Mouse (Mus musculus): ENCODE results near the gene Zfp819. TPM values are rescaled to one million over a fixed set of nuclear protein-coding genes. Genes with fewer than 3 reads are reported as not detected.

Gene Zfp819
- polyA plus RNA-seq (2012; ENCODE audit: insufficient read depth, insufficient read length, low replicate concordance, missing spikeins), result not detected in 2 replicates

DNA sequence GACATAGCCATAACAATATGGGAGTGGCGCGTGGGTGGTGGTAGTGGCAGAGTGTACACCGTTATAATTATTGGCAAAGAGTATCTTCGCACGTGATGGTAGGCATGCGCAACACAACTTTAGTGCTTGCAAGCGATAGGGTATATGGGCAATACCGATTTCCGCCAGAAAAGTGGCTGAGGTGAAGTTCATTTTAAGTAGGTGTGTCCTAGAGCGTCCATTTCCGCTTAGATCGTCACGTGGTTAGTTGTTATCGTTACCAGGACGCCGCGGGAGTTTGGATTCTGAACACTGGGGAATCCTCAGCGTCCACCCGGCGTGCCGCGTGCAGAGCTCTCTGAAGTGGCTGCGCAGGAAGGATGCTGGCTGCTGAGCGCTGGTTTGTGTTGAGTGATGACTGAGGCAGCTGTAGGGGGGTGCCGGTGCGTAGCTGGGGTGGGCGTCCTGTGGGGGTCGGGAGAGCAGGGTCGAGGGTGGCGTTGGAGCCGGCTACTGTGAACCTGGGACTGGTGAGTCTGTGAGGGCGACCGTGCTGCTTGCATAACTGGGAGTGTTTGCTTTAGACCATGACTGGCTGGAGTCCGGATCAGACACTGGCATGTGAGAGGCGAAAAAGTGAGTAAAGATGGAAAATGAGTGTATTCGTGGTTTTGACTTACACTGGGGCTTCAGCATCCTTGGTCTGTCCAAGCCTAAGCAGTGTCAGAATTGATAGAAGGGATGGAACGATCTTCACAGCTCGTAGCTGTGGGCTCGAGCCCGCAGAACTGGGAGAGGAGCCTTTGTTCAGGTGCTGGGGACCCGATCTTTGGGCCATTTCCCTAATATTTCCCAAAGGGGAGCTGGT is at the start of gene Zfp819:
Zfp819 (plus strand) TSS at position 274 of the 847 bp plus-strand sequence.
- peak within 1 kb of the TSS; percentile 28 for H3K4me3 ChIP-seq (ENCODE audit: insufficient read depth, low read depth, low read length)
- TF ChIP-seq POLR2A (IDR thresholded peaks at IDR 0.05; ENCODE audit: insufficient read depth, low read depth, low read length), result no peak
- TF ChIP-seq CTCF (IDR thresholded peaks at IDR 0.05; ENCODE audit: insufficient read depth, low read depth, low read length), result no peak
- peaks cover 3% of the 10 kb centered on the region; the same call in 1 of the 2 replicates for H3K4me1 ChIP-seq (ENCODE audit: control insufficient read depth, insufficient read depth, low read length)
- 13% methylated on average over 41 of the region's 41 CpGs for WGBS
- no peak within 1 kb of the TSS for H3K27ac ChIP-seq (ENCODE audit: insufficient read depth, low read depth, low read length)

DNA sequence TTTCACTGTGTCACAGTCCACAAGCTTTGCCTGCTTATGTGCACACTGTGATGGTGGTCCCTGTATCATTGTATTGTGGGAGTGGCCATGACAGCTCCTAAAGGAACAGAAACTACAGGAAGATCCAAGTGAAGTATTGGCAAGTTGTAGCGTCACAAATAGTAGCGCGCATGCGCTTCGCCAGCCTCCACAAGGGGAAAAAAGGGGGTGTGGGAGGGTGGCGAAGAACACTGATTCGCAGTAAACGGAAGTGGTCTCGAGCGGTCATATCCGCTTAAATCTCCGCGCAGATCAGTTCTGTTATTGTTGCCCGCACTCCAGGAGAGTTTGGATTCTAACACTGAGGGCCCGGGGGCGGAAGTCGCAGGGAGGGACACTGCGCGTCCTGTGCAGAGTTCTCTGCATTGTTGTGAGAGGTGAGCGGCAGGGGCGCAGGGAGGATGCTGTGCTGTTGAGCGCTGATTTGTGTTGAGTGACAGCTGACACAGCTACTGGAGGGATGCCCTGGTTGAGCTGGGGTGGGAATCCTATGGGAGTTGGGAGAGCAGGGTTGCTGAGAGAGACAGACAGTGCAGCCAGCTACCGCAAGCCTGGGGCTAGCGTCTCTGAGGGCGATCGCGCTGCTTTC is 44.8 kb upstream of the Zfp819 start, which contains the start of gene Zfp658:
Zfp658 (plus strand) TSS at position 251 of the 628 bp plus-strand sequence.
- H3K27ac ChIP-seq (ENCODE audit: insufficient read depth, low read depth, low read length), result peak within 1 kb of the TSS; percentile 4; the same call in 1 of the 2 replicates
- WGBS, result under 1% methylated on average over 27 of the region's 27 CpGs
- TF ChIP-seq CTCF (IDR thresholded peaks at IDR 0.05; ENCODE audit: insufficient read depth, low read depth, low read length) (no peak), POLR2A (IDR thresholded peaks at IDR 0.05; ENCODE audit: insufficient read depth, low read depth, low read length) (no peak)
- peak within 1 kb of the TSS; percentile 68 for H3K4me3 ChIP-seq (ENCODE audit: insufficient read depth, low read depth, low read length)
- peaks cover 10% of the 10 kb centered on the region for H3K4me1 ChIP-seq (ENCODE audit: control insufficient read depth, insufficient read depth, low read length)

DNA sequence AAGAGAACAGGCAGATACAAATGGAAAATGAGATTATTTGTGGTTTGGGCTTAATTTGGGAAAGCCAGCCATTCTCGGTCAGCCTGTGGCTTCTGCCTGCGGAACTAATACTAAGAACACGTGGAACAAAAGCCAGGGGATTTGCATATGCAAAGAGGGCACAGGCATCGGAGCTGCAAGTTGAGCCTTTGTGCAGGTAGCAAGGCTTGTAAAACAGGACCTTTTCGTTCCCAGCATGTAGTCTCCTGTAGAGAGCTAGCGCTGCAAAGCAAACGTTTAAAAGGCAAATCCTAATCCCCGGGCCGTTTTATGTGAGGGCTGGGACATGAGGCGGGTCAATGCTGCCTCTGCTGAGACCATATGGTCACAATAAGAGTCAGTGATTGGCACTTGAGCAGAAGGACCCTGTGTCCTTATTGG is 44.3 kb upstream of the Zfp819 start:
- no peak for TF ChIP-seq POLR2A (IDR thresholded peaks at IDR 0.05; ENCODE audit: insufficient read depth, low read depth, low read length)
- TF ChIP-seq CTCF (IDR thresholded peaks at IDR 0.05; ENCODE audit: insufficient read depth, low read depth, low read length), result no peak
- peaks cover 10% of the 10 kb centered on the region for H3K4me1 ChIP-seq (ENCODE audit: control insufficient read depth, insufficient read depth, low read length)
- H3K4me3 ChIP-seq (ENCODE audit: insufficient read depth, low read depth, low read length), result peak overlapping the region; percentile 68
- WGBS, result under 1% methylated on average over 10 of the region's 10 CpGs
- peak overlapping the region; percentile 4; the same call in 1 of the 2 replicates for H3K27ac ChIP-seq (ENCODE audit: insufficient read depth, low read depth, low read length)

DNA sequence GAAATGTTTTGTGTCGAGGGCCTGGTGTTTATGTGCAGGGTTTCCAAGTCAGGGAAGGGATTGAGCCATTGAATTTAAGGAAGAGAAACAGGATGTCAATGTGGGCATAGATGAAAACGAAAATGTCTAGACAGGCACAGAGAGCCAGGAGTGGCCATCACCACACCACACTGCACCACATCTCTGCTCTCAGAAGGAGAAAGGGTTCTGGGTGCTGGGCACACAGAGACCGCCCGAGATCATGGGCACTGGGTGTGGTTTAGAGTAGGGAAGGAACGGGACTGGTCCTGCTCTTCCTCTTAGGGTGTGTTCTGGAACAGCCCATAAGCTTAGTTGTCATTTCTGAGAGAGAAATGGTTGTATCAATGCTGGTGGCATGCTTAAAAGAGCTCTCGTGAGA is 43.7 kb upstream of the Zfp819 start:
- Histone ChIP-seq H3K4me1 (ENCODE audit: control insufficient read depth, insufficient read depth, low read length) (peaks cover 10% of the 10 kb centered on the region), H3K4me3 (ENCODE audit: insufficient read depth, low read depth, low read length) (no peak overlapping the region), H3K27ac (ENCODE audit: insufficient read depth, low read depth, low read length) (no peak overlapping the region)
- TF ChIP-seq POLR2A (IDR thresholded peaks at IDR 0.05; ENCODE audit: insufficient read depth, low read depth, low read length) (no peak), CTCF (IDR thresholded peaks at IDR 0.05; ENCODE audit: insufficient read depth, low read depth, low read length) (no peak)
- 43% methylated on average over 6 of the region's 6 CpGs for WGBS

DNA sequence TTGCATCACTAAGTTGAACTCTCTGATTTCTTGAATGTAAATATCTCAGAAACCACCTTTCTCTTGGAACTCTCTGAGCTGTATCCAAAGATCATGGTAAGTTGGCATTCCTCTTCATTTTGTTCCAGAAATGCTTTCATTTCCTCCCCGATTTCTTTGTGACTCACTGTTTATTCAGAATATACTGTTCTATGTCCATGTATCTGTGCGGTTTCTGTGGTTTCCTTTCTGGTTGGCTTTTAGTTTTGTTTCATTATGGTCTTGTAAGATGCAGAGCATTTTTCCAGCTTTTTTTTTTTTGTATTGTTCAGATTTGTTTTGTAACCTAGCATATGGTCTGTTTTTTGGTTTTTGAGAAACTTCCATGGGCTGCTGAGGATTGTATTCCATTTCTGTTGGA is 35.8 kb upstream of the Zfp819 start:
- 94% methylated on average over 2 of the region's 2 CpGs for WGBS
- Histone ChIP-seq H3K4me3 (ENCODE audit: insufficient read depth, low read depth, low read length) (no peak overlapping the region), H3K4me1 (ENCODE audit: control insufficient read depth, insufficient read depth, low read length) (no peaks in the 10 kb centered on the region), H3K27ac (ENCODE audit: insufficient read depth, low read depth, low read length) (no peak overlapping the region)
- TF ChIP-seq POLR2A (IDR thresholded peaks at IDR 0.05; ENCODE audit: insufficient read depth, low read depth, low read length) (no peak), CTCF (IDR thresholded peaks at IDR 0.05; ENCODE audit: insufficient read depth, low read depth, low read length) (no peak)

DNA sequence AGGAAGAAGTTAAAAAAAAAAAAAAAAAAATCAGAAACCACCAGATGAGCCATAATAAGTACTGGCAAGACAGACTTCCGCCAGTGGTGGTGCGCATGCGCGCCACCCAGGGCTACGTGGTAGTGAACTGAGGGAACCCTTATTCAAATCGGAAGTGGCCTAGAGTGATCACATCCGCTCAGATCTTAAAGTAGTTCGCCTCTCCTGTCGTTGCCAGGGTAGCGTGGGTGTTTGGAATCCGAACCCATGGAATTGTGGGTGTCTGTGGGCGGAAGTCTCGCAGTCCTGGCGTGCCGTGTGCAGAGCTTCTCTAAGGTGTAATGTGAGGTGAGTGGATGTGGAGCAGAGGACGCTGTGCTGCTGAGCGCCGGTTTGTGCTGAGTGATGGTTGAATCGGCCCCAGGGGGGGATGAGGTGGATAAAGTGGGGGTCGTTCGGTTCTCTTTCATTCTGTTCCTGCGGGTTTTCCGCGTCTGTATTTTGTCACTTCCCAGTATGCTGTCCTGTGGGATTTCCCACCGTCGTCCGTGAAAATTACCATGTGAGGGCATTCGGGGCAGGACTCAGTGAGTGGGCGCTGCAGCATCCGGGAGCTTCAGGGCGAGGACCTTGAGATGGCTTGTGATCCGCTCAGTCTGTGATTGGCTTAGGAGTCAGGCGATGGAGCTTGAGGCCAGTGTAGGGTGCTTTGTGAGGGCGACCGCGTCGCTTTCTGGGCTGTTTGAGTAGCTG is 27.4 kb upstream of the Zfp819 start, which contains the start of gene Zfp719:
Zfp719 (plus strand) TSS at position 171 of the 732 bp plus-strand sequence.
- Histone ChIP-seq H3K4me3 (ENCODE audit: insufficient read depth, low read depth, low read length) (peak within 1 kb of the TSS; percentile 87), H3K27ac (ENCODE audit: insufficient read depth, low read depth, low read length) (peak within 1 kb of the TSS; percentile 93), H3K4me1 (ENCODE audit: control insufficient read depth, insufficient read depth, low read length) (peaks cover 7% of the 10 kb centered on the region)
- under 1% methylated on average over 37 of the region's 37 CpGs for WGBS
- no peak for TF ChIP-seq CTCF (IDR thresholded peaks at IDR 0.05; ENCODE audit: insufficient read depth, low read depth, low read length)
- TF ChIP-seq POLR2A (IDR thresholded peaks at IDR 0.05; ENCODE audit: insufficient read depth, low read depth, low read length), result peak; percentile 71

DNA sequence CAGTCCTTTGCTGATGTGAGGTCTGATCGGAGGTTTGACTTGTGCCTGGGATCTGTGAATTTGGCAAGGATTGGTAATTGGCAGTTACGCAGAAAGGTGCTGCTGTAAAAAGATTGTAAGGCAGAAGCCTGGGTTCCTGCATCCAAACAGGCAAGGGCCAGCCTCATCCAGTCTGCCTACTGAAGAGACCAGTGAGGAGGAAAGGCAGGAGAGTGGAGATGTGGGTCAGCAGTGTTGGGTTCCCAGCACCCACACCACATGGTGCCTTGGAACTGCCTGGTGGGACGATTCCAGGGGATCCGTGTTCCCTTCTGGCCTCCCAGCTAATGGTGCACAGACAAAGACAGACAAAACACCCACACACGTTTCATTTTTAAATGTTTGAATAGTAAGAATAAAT is 26.4 kb upstream of the Zfp819 start:
- Histone ChIP-seq H3K4me3 (ENCODE audit: insufficient read depth, low read depth, low read length) (peak overlapping the region; percentile 87), H3K27ac (ENCODE audit: insufficient read depth, low read depth, low read length) (no peak overlapping the region), H3K4me1 (ENCODE audit: control insufficient read depth, insufficient read depth, low read length) (peaks cover 7% of the 10 kb centered on the region)
- WGBS, result 23% methylated on average over 5 of the region's 5 CpGs
- TF ChIP-seq CTCF (IDR thresholded peaks at IDR 0.05; ENCODE audit: insufficient read depth, low read depth, low read length), result no peak
- TF ChIP-seq POLR2A (IDR thresholded peaks at IDR 0.05; ENCODE audit: insufficient read depth, low read depth, low read length), result no peak

DNA sequence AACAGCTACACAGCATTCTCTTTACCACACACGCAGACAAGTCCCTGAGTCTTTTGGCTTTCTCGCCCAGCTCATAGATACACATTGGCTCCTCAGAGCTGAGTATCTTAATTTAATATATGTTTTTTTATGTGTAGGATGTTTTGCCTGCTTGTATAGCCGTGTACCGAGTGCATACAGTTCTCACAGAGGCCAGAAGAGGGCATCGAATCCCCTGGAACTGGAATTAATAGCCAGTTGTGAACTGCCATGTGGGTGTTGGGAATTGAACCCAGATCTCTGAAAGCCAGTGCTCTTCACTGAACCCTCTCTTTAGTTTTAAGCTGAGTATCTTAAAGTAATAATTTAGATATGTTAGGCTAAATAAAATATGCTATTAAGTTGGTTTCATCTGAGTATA is 22.2 kb upstream of the Zfp819 start:
- TF ChIP-seq POLR2A (IDR thresholded peaks at IDR 0.05; ENCODE audit: insufficient read depth, low read depth, low read length) (no peak), CTCF (IDR thresholded peaks at IDR 0.05; ENCODE audit: insufficient read depth, low read depth, low read length) (no peak)
- Histone ChIP-seq H3K27ac (ENCODE audit: insufficient read depth, low read depth, low read length) (no peak overlapping the region), H3K4me1 (ENCODE audit: control insufficient read depth, insufficient read depth, low read length) (peaks cover 7% of the 10 kb centered on the region), H3K4me3 (ENCODE audit: insufficient read depth, low read depth, low read length) (no peak overlapping the region)
- 90% methylated on average over 5 of the region's 5 CpGs for WGBS

Data from olfactory bulb, adult 2 months (tissue).